Mouse (Mus musculus) spleen, postnatal 10 days (tissue): ENCODE data around the gene Tmem184a.

Source experiments
- DNase-seq, 2 experiments: peaks; one replicate each; pipeline ENCODE4 v3.0.0; 2021 to 2022; ENCODE audit warnings: low spot score in 2 of 2

Gene Tmem184a

DNA sequence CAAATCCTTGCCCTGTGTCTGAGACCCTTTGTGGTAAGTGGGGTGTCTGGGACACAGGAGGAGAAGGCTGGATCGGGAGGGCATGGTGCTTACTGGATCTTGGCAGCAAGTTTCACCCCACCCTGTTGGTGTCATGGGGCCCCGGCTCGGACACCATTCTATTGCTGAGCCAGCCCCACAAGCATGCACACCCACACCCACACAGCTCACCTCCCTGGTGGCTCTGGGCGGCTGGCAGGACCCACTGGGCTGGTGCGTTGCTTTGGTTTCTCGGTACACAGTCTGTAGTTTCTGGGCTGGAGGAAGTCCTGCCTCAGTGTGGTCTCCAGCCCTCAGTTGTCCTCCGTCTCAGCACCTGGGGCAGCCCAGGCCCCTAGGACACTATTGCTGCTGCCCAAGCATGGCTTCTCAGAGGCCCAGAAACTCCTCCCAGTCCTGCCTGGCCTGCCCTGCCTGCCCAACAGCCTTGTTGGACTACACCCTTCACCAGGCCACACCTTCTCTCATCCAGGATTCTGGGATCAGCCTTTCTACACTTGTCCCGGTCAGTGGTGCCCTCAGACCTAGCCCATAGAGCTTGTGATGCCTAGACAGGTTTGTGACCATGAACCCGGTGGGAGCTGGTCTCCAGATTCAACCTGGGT, at the start of gene Tmem184a:
TSS of gene Tmem184a (minus strand) at position 380 of the 644 bp plus-strand sequence.
- DNase-seq = peak in 1 of 2 experiments; percentile 17

DNA sequence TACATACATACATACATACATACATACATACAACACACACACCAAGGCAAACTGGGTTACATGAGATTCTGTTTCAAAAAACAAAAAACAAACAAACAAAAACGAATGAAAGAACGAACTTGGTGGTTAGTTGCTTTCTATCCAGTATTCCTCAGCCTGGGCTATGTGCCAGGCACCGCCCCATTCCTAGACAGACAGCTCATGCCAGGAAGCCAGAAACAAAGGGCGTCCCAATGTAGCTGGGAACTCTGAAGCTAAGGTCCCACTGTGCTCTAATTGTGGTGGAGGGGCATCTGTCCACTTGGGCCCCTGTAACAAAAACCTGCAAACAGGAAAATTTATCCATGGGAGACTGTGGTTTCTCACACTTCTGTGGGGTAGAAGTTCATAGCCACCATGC, 43.0 kb upstream of the Tmem184a start:
- peak in 1 of 2 experiments; percentile 37 for DNase-seq

DNA sequence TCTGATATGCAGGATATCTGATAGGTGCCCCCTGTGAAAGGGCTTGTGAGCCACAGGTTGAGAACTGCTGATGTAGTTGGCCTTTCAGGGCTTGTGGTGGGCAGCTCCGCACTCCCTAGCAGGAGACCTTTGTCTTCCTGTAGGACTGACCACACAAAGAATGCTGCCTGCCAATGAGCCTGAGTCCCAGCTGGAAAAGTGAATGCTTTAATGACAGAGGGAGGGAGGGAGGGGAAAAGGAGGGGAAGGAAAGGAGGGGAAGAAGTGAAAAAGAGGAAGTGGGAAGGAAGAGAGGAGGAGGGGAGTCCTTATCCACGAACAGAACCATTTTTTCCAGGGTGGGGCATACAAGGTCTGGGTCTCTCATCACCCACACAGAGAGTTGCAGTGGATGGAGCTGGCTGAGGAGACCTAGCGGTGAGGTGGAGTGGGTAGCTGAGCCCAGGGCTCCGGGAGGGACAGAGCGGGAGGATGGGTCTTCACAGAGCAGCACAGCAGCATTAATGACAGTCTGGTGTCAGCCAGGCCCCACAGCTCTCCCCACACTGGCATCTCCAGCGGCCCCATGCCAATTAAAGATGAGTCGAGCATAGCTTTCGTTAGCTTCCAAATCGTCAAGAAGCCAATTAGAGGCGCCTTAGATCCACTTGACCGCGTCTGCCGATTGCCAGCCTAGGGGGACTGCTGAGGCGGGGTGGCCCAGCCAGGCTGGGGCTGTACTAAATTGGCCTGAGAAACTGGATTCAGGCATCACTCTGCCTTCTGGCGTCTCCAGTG, 40.8 kb upstream of the Tmem184a start:
- no peak for DNase-seq

DNA sequence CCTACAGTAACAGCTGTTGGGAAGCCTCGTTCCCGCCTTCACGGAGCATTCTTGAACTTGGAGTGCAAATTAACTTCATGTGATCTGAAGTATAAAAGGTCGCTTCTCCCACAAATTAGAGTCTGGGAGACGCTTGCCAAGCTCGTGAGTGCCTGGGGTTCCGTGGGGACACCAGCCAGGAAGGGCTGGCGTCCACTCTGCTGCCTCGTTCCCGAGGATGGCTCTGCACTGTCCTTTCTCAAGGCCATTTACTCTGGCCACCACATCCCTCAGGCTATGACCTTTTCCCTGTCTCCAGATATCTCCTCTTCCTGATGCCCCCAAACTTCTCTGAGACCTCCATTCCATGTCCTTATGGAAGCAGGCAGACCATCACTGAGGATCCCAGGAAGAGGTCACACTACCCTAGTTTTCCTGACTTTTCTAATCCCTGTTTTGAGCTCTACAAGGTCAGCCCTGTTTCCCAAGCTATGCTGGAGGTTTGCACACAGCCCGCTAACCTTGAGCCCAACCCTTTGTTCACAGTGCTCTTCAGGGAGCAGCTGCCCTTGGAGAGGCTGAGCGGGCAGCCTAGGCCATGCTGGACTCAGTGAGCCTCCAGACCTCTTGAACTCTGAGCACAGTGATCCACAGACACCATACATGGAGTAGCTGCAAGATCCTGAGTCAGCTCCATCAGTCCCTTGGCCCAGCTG, 30.1 kb upstream of the Tmem184a start:
- no peak for DNase-seq

DNA sequence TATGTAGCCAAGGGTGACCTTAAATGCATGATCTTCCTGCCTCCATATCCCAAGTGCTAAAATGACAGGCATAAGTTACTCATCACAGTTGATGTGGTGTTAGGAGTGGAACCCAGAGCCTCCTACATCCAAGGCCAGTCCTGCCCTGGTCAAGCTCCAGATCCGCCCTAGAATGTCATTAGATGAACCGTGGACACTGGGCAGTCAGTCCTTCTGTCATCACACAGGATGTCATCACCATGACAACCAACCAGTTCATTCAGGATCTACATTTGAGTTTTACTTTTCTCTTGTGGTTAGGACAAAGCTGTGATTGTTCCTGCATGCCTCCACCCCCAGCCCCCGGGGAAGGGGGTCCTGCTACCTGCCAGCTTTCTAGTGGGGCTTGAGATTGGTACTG, 19.4 kb upstream of the Tmem184a start:
- DNase-seq = no peak

DNA sequence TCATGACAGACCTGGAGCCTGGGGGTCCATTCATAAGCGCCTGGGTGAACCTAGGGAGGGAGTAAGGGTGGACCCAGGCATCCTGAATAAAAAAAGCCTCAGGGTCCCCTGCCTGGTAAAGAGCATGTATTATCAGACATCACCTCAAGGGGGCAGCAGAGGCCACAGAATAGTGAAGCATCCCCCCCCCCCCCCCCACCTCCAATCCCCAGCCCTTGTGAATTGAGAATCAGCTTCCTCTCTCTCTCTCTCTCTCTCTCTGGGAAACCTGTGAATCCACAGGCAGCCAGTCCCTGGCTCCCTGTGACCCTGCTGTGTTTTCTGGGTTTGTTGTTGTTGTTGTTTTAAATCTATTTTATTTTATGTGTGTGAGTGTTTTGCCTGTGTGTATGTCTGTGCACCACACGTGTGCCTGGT, 18.8 kb upstream of the Tmem184a start:
- DNase-seq = peak; percentile 50 to 79

DNA sequence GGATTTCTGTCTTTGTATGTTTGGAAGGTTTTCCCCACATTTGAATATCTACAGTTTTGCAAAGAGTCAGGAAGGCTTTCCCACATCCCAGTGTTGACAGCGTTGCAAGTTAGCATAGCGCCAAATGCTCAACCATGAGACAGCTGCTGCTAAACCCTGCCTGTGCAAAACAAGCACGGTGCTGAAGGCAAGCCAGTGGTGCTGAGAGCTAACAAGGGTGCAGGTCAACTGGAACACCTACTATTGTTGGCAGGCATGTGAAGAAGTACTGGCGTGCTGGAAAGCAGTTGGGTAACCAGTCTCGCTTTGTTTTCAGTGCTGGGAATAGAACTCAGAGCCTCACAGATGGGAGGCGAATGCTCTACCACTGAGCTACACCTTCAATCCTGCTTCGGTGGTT, 16.0 kb upstream of the Tmem184a start:
- DNase-seq = no peak

DNA sequence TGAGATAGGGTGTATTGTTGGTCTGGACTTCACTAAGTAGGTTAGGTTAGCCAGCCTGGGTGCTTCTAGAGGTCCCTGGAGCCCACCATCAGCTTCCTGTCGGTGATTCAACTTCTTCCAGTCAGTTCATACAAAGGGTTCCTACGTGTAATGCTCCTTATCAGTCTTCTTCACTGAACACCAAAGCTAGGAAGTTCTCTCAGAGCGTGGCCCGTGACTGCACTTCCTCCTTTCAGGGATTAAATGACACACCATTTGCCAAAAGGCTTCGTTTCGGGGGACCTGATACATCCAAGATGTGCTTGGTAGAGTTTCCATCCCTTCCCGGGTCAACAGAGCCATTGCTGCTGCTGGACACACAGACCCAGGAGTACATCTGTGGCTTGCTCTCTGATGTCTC, 12.4 kb upstream of the Tmem184a start:
- no peak for DNase-seq

DNA sequence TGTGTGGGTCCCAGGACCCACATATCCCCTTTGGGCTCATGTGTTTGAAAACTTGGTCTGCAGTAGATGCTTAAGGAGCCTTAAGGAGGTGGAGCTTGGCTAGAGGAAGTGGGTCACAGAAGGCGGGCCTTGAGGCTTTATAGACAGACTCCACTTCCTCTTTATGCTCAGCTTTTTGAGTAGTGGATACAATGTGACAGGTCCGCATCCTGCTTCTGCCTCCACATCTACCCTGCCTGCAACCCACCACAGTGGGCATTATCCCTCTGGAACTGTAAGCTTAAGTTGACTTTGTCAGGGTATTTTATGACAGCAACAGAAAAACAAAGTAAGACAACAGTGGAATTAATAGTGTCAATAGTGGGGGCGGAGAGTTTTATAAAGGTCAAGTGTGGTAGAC, 11.0 kb upstream of the Tmem184a start:
- DNase-seq = peak in 1 of 2 experiments; percentile 66

DNA sequence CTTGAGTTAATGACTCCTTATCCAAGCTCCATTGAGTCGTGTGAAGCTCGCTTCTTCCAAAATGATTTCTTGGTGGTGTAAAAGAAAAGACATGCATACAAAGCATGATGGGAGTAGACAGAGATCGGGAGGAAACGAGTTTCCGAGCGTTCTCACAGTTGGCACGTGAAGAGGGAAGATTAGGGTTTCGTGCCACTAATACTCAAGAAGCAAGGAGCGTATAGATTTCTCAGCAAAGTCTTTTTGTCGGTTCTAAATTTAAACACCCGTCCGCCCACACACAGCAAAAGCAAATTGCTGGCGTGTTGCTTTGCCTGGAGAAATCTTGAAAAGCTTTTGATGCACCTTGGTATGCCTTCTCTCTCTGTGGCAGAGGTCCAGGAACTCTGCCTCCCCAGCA, 9.7 kb upstream of the Tmem184a start:
- no peak for DNase-seq

DNA sequence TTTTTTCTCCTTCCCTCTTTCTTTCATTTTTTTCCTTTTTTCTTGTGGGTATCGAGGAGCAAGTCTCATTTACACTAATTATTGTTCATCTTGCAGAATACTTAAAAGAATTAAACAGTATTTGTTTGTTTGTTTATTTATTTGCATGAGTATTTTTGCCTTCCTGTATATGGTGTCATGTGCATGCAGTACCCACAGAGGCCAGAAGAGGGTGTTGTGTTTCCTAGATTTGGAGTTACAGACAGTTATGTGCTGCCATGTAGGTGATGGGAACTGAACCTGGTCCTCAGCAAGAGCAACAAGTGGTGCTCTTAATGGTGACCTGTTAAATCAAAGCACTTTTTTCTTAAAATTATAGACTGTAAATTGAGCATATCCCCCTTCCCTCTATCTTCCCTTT, 7.9 kb upstream of the Tmem184a start:
- peak in 1 of 2 experiments; percentile 50 for DNase-seq

DNA sequence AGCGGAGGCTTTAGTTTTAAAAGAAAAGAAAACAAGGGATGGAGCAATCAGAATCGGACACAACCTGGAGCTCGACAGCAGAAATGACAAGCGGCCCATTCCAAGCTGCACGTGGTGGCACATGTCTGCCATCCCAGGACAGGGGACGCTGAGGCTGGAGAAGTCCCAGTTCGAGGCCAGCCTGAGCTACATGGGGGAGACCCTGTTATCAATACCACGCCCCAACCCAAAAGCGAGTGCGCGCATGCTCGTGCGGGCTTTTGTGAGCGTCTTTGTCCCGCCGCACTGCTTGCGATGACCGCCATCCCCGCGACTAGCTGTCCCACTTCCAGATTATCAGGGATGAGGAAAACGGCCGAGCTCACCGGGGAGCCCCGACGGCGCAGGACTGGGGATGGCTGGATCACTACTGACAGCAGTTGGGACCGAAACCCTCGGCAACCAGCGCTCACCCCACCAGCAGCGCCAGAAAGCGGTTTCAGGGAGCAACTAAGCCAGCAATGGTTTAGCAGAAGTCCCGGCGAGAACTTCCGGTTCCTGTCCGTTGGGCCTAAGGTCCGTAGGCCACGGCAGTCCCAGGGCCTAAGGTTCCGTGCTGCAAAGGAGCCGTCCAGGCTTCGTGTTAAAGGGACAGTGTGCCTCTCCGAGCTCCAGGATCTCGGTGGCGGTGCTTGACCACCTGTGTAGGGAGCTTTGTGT, 6.8 kb upstream of the Tmem184a start, which contains the start of the genes Gm26938 and Psmg3:
TSS of gene Gm26938 (minus strand) at position 51 of the 699 bp plus-strand sequence.
TSS of gene Psmg3 (minus strand) at position 529 of the 699 bp plus-strand sequence.
- peak; percentile 87 to 97 for DNase-seq

DNA sequence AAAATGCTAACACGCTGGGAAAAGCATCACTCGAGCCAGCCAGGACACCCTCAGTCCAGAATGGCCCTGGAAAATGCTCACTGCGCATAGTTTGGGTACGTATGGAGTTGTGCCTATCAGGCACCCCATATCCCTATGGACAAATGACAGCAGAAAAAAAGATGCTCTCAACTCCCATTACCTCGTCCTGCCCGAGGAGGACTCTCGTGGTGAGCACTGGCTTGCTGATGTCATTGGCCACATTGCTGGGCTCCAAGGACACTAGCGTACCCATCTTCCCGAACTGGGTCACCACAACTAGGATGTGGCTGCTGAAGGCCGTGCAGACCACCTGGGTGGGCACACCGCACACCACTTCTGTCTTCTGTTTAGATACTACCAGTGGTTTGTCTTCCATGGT, 6.2 kb upstream of the Tmem184a start:
- DNase-seq = no peak

DNA sequence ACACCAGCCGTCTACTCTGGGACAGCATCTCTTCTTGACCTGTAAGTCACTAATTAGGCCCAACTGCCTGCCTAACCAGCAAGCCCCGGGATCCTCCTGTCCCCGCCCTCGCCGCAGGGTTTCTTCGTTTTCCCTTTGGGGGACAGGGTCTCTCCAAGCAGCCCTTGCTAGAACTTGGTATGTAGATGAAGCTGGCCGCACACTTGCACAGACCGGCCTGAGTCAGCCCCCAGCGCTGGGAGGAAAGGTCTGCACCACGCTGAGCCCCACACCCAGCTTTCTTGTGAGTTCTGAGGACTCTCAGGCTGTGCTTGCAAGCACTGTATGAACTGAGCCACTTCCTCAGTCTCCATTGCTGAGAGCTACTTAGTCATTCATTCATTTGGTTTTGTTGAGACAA, 4.8 kb upstream of the Tmem184a start:
- DNase-seq = no peak

DNA sequence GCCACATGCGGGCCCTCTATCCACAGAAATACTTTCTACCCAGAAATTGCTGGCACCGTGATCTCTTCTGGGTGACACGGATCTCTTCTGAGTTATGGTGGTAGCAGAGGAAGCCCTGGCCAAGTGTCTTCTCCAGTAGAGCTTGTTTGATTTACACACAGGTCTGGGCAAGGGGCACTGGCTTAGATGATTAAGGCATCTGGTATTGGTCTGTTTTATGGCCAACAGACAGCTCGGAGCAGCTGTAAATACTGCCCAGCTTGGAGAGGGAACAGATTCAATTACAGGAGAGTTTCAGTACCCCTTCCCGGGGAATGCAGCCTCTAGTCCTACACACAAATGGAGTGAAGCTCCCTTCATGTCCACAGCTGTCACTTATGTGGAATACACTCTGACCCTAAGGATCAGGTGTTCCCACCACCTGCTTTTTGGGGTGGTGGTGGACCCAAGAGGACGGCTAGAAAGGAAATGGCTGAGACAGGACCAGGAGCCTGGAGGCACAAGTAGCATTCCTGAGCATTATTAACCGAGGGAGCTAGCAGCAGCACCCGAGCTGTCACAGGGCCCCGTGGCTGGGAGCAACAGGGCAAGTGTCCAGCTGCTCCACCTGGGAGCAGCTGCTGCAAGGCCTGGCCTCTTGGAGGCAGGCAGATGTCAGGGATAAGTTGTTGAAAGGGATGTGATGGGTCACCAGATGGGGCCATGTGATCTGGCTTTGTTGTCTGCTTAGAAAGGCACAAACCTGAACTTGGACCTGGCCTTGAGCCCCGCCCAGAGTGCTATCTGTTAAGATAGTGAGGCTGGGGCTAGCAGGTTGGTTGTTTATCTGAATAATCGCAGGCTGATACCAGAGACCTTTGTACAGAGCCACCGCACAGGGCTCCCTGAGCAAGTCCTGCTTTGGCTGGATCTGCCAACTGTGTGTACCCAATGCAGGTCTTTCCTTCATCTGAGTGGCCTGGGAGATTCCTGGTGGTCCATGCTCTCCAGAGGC, 2.0 kb upstream of the Tmem184a start:
- DNase-seq = no peak

DNA sequence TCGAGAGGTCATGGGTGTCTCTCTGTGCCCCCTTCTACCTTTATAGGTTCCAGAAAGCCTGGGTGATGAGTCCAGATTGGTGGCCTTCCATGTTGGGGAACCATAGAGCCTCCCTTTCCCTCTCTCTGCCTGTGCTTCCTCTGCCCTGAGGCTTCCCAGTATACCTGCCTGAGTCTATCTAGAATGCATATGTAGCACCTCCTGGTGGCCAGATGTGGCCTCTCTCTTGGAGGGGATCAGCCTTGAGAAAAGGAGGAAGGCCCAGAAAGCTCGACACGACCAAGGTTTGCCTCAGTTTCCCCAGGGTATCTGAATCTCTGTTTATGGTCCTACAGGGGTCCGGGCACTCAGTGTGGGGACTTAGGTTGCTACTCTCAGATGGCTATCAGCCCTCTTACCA, 916 bp downstream of the Tmem184a start:
- DNase-seq = peak; percentile 84 to 88

DNA sequence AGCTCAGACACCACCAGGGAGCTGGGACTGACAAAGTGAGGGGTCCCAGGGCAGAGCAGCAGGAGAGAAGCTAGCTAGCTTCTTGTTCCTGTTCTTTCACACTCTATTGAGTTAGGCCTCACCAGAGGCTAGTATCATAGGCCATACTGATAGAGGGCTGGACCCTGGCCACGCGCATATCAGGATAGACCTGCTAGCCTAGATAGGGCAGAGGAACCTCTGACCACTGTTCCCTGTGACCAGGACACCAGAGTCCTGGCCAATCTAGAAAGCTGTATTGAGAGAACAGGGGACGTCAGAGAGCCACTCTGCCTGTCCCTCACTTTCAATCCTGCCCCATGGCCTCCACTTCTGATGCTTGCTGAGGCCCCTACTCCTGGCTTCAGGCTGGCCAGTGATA, 1.7 kb downstream of the Tmem184a start:
- peak in 1 of 2 experiments; percentile 59 for DNase-seq

DNA sequence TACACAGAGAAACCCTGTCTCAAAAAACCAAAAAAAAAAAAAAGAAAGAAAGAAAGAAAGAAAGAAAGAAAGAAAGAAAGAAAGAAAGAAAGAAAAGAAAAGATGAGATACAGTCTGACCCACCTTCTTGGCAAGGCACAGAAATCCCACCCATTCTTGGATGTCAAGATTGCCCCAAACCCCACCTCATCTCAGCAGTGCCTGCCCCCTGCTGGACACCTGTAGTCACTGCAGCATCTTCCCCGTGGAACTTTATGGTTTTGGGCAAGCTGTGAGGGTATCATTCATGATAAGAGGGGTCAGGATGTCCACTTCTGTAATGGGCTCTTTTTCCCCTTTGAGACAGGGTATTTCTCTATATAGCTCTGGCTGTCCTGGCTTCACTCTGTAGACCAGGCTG, 2.4 kb downstream of the Tmem184a start:
- DNase-seq = peak in 1 of 2 experiments; percentile 41

DNA sequence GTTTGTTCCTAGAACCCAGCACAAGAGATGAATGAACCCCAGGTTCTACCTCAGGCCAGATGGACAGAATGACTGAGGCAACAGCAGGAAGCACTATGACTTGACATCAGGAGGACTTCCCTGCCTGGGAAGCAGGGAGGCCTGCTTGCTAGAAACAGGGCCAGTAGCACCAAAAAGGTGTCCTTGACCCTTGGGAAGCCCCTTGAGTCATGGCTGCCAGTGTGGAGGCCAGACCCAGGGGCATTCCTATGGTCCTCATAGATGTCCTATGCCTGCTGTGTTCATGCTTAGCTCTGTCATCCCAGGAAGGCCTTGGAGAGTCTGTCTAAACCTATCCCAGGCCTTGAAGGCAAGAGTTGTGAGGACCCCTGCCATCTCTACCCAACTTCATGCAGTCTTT, 3.3 kb downstream of the Tmem184a start:
- DNase-seq = peak in 1 of 2 experiments; percentile 24

DNA sequence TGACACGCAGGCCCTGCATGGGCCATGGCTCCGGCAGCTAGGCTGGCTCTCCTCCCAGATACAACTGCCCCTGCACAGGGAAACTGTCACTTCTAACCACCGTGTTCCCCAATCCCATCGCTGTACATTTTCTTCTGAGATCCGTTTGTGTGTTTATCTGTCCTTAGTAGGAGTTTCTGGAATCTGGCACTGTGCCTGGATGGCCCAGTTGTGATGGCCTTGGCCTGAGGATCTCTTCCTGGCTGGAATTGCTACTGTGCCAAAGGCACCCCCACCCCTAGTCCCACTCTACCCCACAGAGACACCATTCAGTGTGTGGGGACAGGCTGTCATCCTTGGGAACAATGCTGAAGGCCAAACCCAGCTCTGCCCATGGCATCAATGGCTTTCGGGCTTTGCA, 3.8 kb downstream of the Tmem184a start:
- peak in 1 of 2 experiments; percentile 25 for DNase-seq

DNA sequence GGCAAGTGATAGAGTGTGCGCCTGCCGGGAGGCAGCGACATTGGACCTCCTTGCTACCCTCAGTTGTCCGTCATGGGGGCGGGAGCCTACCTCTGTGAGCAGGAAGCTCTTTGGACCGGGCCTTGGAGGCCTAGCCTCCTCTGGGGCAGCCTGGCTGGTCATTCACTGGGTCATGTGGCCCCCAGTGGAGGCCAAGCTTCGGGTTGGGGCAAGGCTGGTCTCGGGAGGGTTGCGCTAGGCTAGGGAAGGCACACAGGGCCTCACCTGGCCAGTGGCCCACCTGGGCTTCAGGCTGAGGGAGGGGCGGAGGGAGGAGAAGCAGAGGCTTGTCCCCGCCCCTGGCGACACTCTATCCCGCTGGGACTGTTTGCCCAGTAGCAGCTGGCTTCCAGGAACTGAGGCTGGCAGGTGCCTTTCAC, 5.7 kb downstream of the Tmem184a start:
- no peak for DNase-seq
